Mouse (Mus musculus): ENCODE measurements at regions not wholly inside any gene's neighbourhood (a gene's known extent, or its start where the extent isn't known, plus 50 kb on each side); places are given as distances from the start of the nearest gene placed in this dataset.

DNA sequence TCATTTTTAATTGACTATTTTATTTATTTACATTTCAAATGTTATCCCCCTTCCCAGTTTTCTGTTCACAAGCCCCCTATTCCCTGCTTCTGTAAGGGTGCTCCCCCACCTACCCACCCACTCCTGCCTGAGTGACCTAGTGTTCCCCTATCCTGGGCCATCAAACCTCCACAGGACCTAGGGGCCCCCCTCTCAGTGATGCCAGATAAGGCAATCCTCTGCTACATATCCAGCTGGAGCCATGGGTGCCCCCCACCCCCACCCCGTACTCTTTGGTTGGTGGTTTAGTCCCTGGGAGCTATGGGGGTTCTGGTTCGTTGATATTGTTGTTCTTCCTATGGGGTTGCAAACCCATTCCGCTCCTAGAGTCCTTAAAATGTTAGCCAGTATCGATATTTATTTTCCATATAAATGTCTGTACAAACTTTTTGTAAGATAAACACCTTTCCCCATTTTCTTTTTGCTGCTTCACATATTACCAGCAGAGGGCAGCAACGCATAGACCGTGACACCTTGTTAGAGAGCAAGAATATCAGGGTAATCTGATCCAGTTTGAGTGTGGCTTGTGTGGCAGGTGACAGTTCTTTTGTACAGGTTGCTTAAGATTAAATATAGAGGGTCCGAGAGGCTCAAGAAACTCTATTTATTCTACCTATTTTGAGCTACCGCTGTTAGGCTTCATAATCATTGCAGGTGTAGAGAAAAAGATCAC is 177.2 kb upstream of the Scn7a start:
- peak; percentile 6 for DNase-seq (ENCODE audit: low read depth)

GRCm38 (mm10) chr2:66941188-66941587 is 156.5 kb upstream of the Scn7a start:
- DNase-seq (ENCODE audit: low read depth): no peak

GRCm38 (mm10) chr2:66898032-66898431 is 113.3 kb upstream of the Scn7a start:
- DNase-seq (ENCODE audit: low read depth): no peak

DNA sequence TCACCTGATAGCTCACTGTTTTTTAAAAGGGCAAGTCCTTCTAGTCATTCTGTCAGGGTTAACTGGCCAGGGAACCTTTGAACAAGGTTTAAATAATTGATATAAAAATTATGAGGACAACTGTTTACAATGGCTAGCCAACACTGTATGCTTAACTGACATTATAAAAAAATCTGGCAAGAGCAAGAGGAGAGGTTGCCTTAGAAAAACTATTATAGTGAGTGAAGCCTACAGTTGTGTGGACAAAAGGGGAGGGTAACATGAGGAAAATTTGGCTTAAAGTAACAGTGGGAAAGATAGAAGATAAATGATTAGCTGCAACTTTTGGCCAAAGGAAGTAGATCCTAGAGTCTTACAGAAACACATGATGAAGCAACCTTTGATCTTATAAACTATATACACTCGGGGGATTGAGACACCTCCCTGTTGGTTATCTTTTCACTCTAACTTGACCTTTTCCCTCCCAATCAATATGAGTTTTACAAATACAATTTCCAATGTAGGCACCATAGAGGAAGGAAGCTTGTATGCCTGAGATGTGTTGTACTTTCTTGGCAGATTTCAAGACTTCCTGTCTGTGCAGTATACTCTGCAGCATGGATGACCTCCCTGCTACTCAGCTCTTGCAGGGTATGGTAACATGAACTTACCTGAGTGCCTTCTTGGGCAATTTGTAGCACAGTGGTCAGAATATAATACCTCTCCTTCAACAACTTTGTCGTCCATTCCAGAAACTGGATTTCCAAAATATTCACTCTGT is 82.9 kb upstream of the Scn7a start:
- no peak for DNase-seq (ENCODE audit: low read depth)

Measured in c-Kit-positive CD71-negative TER-119-negative erythroid progenitor cells, embryonic 14.5 days (primary cell).